ENCODE assay signal across 8 mouse cellular contexts in genomic region chr9:121454891-121455290, GRCm38 (mm10). TPM values are rescaled to one million over a fixed set of nuclear protein-coding genes. Genes with fewer than 3 reads are reported as not detected.
"Had no signal": no experiment of that assay in that cellular context is flagged by ENCODE, and none has a peak within 500 bp of the region (broad histone marks: within the 10 kb centered on the region; RNA-seq: fewer than 3 reads in every experiment).

No protein-coding gene starts in this region.

- DNase-seq: kidney, adult 8-10 months; kidney, postnatal 25 days; lung, embryonic 14.5 days; lung, postnatal 10 days; retina, postnatal 1 day had no signal

- ATAC-seq: intestine, postnatal 0 days; liver, embryonic 12.5 days had no signal

RNA-seq across cellular contexts. Expression of gene Cck, which starts 40.6 kb away (rescaled TPM):
- total RNA-seq: megakaryocyte-erythroid progenitor cell, adult 5-6 weeks had no signal
- polyA plus RNA-seq: lung, embryonic 14.5 days had no signal
